8 mouse cellular contexts compared by ENCODE assay signal in genomic region chr6:32460400-32460799, GRCm38 (mm10).
DNase-seq lines count a peak whose midpoint lies in the region; ATAC-seq and TF ChIP-seq lines count a peak whose summit lies in the region.

No protein-coding gene starts in this region.

- no peak overlapping the region for H3K27ac ChIP-seq in kidney, embryonic 14.5 days (ENCODE audit: low read depth, low read length)
- H3K27ac ChIP-seq in heart, embryonic 15.5 days = peak overlapping the region; percentile 27
- H3K27ac ChIP-seq in thymus, adult 2 months (ENCODE audit: control insufficient read depth, insufficient read depth, low read length) = no peak overlapping the region

- H3K4me2 ChIP-seq in kidney, embryonic 14.5 days (replicated peaks; ENCODE audit: low read depth, low read length) = no peak overlapping the region
- H3K4me2 ChIP-seq in heart, embryonic 15.5 days = no peak overlapping the region

- 70% methylated on average over 8 of the region's 8 CpGs for WGBS in kidney, embryonic 14.5 days
- WGBS in heart, embryonic 15.5 days = 37% methylated on average over 8 of the region's 8 CpGs
- WGBS in thymus, adult 2 months = 21% methylated on average over 8 of the region's 8 CpGs

- H3K9ac ChIP-seq in kidney, embryonic 14.5 days (ENCODE audit: low read depth, low read length) = no peak overlapping the region
- no peak overlapping the region for H3K9ac ChIP-seq in heart, embryonic 15.5 days

- ATAC-seq in kidney, embryonic 14.5 days (ENCODE audit: low FRiP score, low TSS enrichment) = no peak
- peak; percentile 47; the same call in 1 of the 2 replicates for ATAC-seq in heart, embryonic 15.5 days (replicated peaks; ENCODE audit: insufficient number of reproducible peaks, insufficient read depth, low FRiP score, low read depth)
- no peak for ATAC-seq in activated CD4-positive, CD25-positive, alpha-beta regulatory T cell, adult 4 months

- H3K9me3 ChIP-seq in kidney, embryonic 14.5 days (ENCODE audit: control insufficient read depth, low read length) = no peaks in the 10 kb centered on the region
- H3K9me3 ChIP-seq in heart, embryonic 15.5 days (replicated peaks) = no peaks in the 10 kb centered on the region

- no peaks in the 10 kb centered on the region for H3K27me3 ChIP-seq in kidney, embryonic 14.5 days (ENCODE audit: control insufficient read depth, insufficient read depth, low read length)
- no peaks in the 10 kb centered on the region for H3K27me3 ChIP-seq in heart, embryonic 15.5 days
- no peaks in the 10 kb centered on the region for H3K27me3 ChIP-seq in thymus, adult 2 months (ENCODE audit: control insufficient read depth, insufficient read depth, low read length)

- no peaks in the 10 kb centered on the region for H3K36me3 ChIP-seq in kidney, embryonic 14.5 days (ENCODE audit: control insufficient read depth, insufficient read depth, low read length)
- H3K36me3 ChIP-seq in heart, embryonic 15.5 days = no peaks in the 10 kb centered on the region
- no peaks in the 10 kb centered on the region for H3K36me3 ChIP-seq in thymus, adult 2 months (ENCODE audit: control insufficient read depth, insufficient read depth, low read length)

- TF ChIP-seq CTCF in thymus, adult 2 months (IDR thresholded peaks at IDR 0.05; ENCODE audit: borderline replicate concordance, control insufficient read depth, extremely low read depth, insufficient read depth, low read length, poor library complexity) = no peak

- no peaks in the 10 kb centered on the region for H3K4me1 ChIP-seq in kidney, embryonic 14.5 days (ENCODE audit: control insufficient read depth, insufficient read depth, low read length)
- H3K4me1 ChIP-seq in heart, embryonic 15.5 days (replicated peaks) = peaks cover 28% of the 10 kb centered on the region
- no peaks in the 10 kb centered on the region for H3K4me1 ChIP-seq in thymus, adult 2 months (replicated peaks; ENCODE audit: control insufficient read depth, insufficient read depth, low read length)

- no peak overlapping the region for H3K4me3 ChIP-seq in kidney, embryonic 14.5 days (ENCODE audit: low read length)
- no peak overlapping the region for H3K4me3 ChIP-seq in heart, embryonic 15.5 days
- H3K4me3 ChIP-seq in thymus, adult 2 months (ENCODE audit: control insufficient read depth, insufficient read depth, low read length) = no peak overlapping the region

- peak; percentile 50 for DNase-seq in kidney, adult 11 months
- peak; percentile 27 to 68 for DNase-seq in kidney, postnatal 25 days
- peak; percentile 32 for DNase-seq in skeletal muscle tissue, adult 2 months (ENCODE audit: low read depth, low spot score)
- no peak for DNase-seq in thymus, adult 2 months
- DNase-seq in layer of hippocampus, postnatal 10 days (ENCODE audit: low spot score in 2 of 2) = no peak

- TF ChIP-seq POLR2A in thymus, adult 2 months (IDR thresholded peaks at IDR 0.05; ENCODE audit: control insufficient read depth, extremely low read depth, insufficient read depth, low read length, poor library complexity) = no peak

Comparison
In these comparisons a context has a peak if more than half of its experiments do, and no peak if none do; other contexts are left out.
1. DNase-seq: peak in kidney, adult 11 months (single experiment), kidney, postnatal 25 days (2 of 2) and skeletal muscle tissue, adult 2 months (single experiment); none in thymus, adult 2 months (single experiment) and layer of hippocampus, postnatal 10 days (0 of 2).